Mouse (Mus musculus): Measurements from ENCODE around the gene Sh3bp5l.

GRCm38 (mm10) chr11:58350628-58351027, 20.1 kb downstream of the Sh3bp5l start:
- TF ChIP-seq CTCF (IDR thresholded peaks at IDR 0.05; ENCODE audit: low read depth) (peak; percentile 58), EP300 (IDR thresholded peaks at IDR 0.05; ENCODE audit: low read depth) (no peak)
